Mouse (Mus musculus) Muller cell, postnatal 12 days (primary cell): ENCODE measurements around the gene Artn.

Source experiments
- DNase-seq: peaks from one replicate; pipeline ENCODE4 v3.0.0-alpha.2; 2015; ENCODE audit errors: inconsistent ontology term

Gene Artn

GRCm38 (mm10) chr4:117929391-117929881, at the start of gene Artn:
Gene Artn (minus strand): TSS chr4:117929763.
- DNase-seq, result peak; percentile 71

DNA sequence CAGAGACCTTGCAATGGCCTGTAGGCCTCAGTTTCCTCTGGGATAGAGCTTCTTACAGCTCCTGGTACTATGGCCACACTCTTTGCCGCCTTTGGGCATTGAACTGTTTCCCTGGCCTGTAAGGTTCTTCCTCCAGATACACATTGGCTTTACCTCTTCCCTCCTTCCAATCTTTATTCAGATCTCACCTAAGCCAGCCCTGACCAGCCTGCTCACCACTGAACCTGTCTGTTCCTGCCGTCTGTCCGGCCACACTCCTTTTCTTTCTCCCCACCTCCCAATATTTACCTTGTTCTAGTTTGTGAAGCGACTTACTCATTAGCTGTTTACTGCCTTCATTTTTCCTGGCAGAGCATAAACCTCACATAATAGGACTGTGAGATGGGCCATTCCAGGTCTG, 49.6 kb upstream of the Artn start:
- no peak for DNase-seq

DNA sequence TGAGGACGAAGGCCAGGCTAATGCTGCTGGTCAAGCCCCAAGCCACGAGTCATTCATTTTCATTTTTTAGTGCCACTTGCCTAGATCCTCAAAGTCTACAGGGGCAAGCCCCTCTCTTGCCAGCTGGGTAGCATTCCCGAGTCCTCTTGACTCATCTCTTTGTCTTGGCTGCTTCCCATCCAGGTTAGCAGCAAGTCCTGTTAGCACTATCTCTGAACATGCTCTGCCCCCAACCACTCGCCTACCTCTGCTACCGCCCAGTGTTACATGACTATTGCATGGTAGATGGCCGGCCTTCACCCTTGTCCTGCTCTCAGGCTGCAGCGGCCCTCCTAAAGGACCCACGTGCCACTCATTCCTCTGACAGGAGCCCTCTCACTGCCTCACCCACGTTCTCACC, 48.7 kb upstream of the Artn start:
- DNase-seq, result peak; percentile 67

DNA sequence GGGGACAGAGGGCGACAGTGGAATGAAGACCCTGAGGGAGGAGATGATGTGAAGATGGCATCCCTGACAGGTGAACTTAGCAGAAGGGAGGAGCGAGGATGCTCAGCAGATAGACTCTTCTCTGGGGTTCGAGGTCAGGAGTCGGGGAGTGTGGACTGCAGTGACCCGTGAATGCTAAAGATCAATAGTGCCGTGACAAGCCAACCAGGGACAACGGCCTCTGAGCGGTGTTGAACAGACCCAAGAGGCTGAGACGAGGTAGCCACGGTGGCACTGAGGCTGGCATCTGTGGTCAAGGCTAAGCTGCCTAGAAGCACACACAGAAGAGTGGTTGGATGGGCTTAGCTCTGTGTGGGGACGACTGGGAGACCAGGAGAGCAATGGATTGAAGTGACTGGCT, 48.3 kb upstream of the Artn start:
- DNase-seq, result no peak

- DNase-seq, result no peak
Measured at GRCm38 (mm10) chr4:117977371-117977770, 47.8 kb upstream of the Artn start.

DNA sequence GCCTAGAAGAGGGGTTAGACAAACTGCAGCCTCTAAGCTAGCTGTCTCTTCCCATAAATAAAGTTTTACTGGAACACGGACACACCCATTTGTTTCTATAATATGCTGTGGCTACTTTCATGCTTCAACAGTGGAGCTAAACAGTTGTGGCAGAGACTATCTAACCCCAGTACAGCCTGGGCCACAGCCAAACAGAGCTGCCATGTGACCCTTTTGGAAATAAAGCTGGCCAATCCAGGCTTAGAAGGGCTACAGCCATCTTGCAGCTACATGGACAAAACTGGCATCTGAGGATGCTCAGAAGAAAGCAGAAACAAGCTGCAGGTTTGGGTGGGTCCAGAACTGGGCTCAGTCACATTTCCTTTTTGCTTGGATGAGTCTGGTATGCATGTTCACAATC, 46.3 kb upstream of the Artn start:
- DNase-seq, result peak; percentile 19

DNA sequence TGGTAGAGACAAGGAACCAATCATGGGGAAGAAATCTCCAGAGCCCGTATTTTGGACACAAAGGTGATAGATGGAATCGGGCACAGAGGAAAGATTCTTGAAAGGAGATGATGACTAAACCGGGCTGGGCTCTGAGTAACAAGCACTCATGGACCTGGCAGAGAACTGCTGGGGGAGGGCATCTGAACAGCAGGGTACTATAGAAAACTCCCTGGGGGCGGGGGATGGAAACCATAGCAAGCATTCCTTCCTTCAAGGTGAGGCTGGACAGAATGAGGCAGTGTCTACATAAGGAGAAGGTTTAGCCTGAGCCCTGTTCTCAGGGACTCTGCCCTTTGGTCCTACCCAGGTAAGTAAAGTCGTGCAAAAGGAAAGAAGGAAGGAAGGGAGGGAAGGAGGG, 45.2 kb upstream of the Artn start:
- DNase-seq, result peak; percentile 63

DNA sequence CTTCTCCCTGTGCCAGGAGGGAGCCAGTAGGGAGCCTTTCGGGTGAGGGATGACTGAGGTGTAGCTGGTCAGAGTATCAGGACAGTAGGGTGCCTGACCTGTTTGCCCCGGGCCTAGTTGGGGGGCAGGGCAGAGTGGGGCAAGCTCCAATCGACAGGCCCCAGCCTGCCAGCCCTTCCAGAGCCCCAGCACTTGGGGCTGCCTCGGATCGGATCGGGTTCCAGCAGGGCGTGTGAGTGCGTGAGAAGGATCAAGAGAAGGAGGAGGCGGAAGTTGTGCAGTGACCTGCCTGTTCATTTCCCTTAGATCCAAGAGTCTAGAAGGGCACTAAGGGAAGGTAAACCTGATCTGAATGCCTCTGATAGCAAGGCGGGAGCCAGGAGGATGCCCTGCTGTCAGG, 43.4 kb upstream of the Artn start:
- DNase-seq, result no peak

DNA sequence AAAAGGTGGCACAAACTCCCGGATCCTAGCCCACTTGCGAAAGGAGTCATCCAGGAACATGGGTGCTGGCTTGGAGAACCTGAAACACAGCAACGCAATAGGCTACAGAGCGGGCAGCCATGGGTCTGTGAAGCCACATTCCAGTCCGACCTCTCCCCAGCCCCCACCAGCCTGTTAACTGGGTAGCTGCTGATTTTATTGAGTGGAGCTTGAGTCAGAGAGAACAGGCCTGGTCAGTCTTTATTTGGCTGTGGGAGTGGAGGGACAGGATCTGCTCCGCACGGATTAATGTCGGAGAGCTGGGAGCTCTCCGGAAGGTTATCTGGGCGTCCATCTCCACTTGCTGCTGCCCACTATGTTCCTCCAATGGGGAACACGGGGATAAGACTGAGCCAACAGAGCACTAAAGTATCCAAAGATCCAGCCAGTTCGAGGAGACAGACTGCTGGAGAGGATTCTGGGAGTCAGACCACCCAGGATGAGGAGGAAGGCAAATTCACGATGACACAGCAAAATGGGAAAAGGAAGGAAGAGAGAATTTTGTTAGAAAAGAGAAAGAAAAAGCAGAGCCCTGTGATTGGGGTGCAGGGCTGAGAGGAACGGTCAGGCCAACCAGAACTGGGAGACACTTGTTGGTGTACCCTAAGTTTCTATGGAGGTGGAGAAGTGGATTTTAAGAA, 34.9 kb upstream of the Artn start:
- no peak for DNase-seq

GRCm38 (mm10) chr4:117957492-117957891, 27.9 kb upstream of the Artn start:
- DNase-seq, result no peak

- DNase-seq, result peak; percentile 45
Measured at GRCm38 (mm10) chr4:117947493-117947892, 17.9 kb upstream of the Artn start.

GRCm38 (mm10) chr4:117946639-117947305, 17.2 kb upstream of the Artn start:
- peak; percentile 49 for DNase-seq

- DNase-seq, result no peak
Measured at GRCm38 (mm10) chr4:117943317-117943716, 13.8 kb upstream of the Artn start.

GRCm38 (mm10) chr4:117936964-117937363, 7.4 kb upstream of the Artn start:
- no peak for DNase-seq

DNA sequence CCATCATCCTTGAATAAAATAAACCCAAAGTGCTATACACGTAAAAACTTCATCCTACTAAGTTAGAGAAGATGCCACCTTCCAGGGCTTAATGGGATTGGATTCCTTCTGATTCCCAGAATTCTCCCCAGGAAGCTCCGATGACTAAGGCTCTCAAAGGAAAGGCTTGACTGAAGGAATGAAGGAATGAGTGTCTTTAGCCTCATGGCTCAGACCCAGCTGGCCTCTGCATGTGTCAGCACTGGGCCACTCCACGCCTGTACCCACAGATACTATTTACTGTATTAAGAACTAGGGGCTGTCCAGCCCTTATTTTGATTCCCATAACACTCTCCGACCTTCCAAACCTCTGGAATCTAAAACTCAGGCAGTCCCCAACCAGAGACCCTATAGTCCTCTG, 4.5 kb upstream of the Artn start:
- peak; percentile 46 for DNase-seq

DNA sequence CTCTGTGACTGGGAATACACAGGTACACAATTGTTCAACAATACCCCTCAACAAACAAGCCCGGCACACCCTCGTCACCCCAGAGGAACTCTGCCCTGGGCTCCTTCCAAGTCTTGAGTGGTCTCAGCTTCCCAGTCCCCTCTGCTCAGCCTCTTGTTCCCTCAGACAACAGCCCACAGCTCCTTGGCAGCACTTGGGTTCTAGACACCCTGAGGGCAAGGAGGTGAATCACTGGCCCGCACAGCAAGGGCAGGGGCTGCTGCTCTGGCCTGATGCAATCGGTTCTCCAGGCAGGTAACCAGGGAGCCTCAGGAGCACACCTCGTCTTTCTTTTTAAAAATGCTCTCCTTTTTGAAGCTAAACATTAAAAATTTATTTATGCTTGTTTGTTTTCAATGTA, 3.7 kb upstream of the Artn start:
- no peak for DNase-seq

GRCm38 (mm10) chr4:117928699-117929241, 793 bp downstream of the Artn start:
- DNase-seq, result peak; percentile 75

GRCm38 (mm10) chr4:117928234-117928633, 1.3 kb downstream of the Artn start:
- peak; percentile 26 for DNase-seq

- DNase-seq, result peak; percentile 40
Measured at GRCm38 (mm10) chr4:117926545-117927482, 2.7 kb downstream of the Artn start.

DNA sequence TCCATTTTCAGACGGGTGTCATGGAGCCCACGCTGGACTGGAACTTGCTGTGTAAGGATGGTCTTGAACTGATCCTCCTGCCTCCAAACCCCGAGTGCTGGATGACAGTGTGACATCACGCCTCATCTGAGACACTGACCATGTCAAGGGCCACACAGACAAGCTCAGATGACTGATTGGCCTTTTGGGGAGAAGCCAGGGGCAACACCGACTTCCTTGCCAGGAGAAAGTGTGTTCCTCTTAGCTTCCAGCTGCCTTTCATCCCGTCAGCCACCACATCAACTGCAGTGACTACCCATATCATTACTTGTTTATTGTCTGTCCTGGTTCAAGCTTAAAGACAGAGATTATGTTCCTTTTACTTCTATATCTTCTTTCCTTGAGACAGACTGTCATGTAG, 4.6 kb downstream of the Artn start:
- no peak for DNase-seq

DNA sequence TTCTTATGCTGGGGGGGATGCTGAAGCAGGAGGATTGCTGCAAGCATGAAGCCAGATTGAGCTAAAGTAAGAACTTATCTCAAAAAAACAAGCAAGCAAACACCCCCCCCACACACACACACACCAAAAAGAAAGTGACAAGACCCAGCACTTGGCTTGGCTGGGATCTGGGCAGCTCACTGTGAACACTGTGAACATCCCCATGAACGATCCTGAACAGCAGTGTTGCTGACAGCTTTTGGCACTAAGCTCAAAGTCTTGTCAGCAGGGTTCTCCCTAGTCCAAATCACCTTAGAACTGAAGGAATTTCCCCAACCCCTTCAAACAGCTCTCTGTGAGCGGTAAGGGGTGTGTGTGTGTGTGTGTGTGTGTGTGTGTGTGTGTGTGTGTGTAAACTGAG, 6.1 kb downstream of the Artn start:
- DNase-seq, result no peak

GRCm38 (mm10) chr4:117921358-117921757, 8.2 kb downstream of the Artn start:
- no peak for DNase-seq
